Mouse (Mus musculus): Measurements from ENCODE around the gene Pstk.

DNA sequence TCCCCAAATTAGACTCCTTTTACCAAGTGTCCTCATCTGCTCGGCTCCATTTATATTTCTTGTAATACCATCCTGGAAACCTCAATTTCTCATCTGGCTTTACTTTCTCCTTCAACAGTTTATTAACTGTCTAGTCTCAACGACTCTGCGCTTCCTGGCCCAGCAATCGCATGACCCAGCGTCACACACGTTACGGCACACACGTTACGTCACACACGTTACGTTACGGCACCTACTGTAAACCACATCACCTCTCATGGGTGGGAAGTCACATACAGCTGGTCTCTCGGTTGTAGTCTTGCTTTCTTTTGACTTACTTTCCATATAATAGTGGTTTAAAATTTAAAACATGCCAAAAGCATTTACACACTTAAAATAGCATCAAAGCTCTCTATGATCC lies 14.8 kb upstream of the Pstk start:
- TF ChIP-seq CTCF (IDR thresholded peaks at IDR 0.05; ENCODE audit: borderline replicate concordance, extremely low read depth, insufficient read depth, insufficient read length) (no peak), POLR2A (IDR thresholded peaks at IDR 0.05; ENCODE audit: borderline replicate concordance, extremely low read depth, insufficient read depth, insufficient read length, poor library complexity, severe bottlenecking) (no peak)
